Mouse (Mus musculus) midbrain, embryonic 12.5 days (tissue): ENCODE data around the gene Hs3st3a1. TPM values are rescaled to one million over a fixed set of nuclear protein-coding genes. Genes with fewer than 3 reads are reported as not detected.

Source experiments
- ATAC-seq: fragments of 200-750 bp; cut with Nextera tagmentation; 2 replicates; pipeline ENCODE4 v1.8.0; 2017; ENCODE audit warnings: low read depth, moderate TSS enrichment, moderate library complexity; ENCODE audit not compliant: low FRiP score
- H3K27ac ChIP-seq: fragments of 300-500 bp; sonication (generic); replicated peaks from 2 replicates; pipeline ENCODE4 v1.5.1; 2016; ENCODE audit warnings: mild to moderate bottlenecking
- H3K27me3 ChIP-seq: fragments of 300-500 bp; sonication (generic); 2 replicates; pipeline ENCODE4 v1.6.1; 2016; ENCODE audit warnings: mild to moderate bottlenecking
- H3K36me3 ChIP-seq: fragments of 300-500 bp; sonication (generic); 2 replicates; pipeline ENCODE4 v1.6.1; 2016
- H3K4me1 ChIP-seq: fragments of 300-500 bp; sonication (generic); 2 replicates; pipeline ENCODE4 v1.6.1; 2016
- H3K4me2 ChIP-seq: fragments of 300-500 bp; sonication (generic); replicated peaks from 2 replicates; pipeline ENCODE4 v1.6.1; 2016; ENCODE audit warnings: mild to moderate bottlenecking, moderate library complexity
- H3K4me3 ChIP-seq: fragments of 300-500 bp; sonication (generic); 2 replicates; pipeline ENCODE4 v1.5.1; 2016; ENCODE audit warnings: mild to moderate bottlenecking
- H3K9ac ChIP-seq: fragments of 300-500 bp; sonication (generic); replicated peaks from 2 replicates; pipeline ENCODE4 v1.6.1; 2016; ENCODE audit warnings: mild to moderate bottlenecking, moderate library complexity
- H3K9me3 ChIP-seq: fragments of 300-500 bp; sonication (generic); 2 replicates; pipeline ENCODE4 v1.6.1; 2016; ENCODE audit warnings: mild to moderate bottlenecking
- WGBS: fragments of 180-500 bp; shearing (Covaris S2); methylation state at CpG from one replicate; pipeline ENCODE4 v1.1.7; 2016; 5-methylcytosine and 5-hydroxymethylcytosine counted together
- polyA plus RNA-seq: library from polyadenylated mRNA; unstranded; fragments of >200 nt; fragmentation: Nextera tagmentation; extraction: Ambion mirVana; gene quantifications from 2 replicates; pipeline ENCODE4 v1.2.1, GENCODE M21; 2016

The Hs3st3a1 gene
- polyA plus RNA-seq, 1 experiment from 2014 or later, result 2.7 TPM

GRCm38 (mm10) chr11:64438909-64439308 is 3.8 kb downstream of the Hs3st3a1 start:
- H3K4me1 ChIP-seq, result peaks cover 23% of the 10 kb centered on the region
- 0 out of 2 replicates have a peak overlapping the region, but pooled peaks have one; percentile 2 for H3K4me3 ChIP-seq
- no peak for ATAC-seq
- H3K36me3 ChIP-seq, result no peaks in the 10 kb centered on the region
- H3K27me3 ChIP-seq, result peaks cover 24% of the 10 kb centered on the region
- no peak overlapping the region for H3K27ac ChIP-seq
- H3K9me3 ChIP-seq, result no peaks in the 10 kb centered on the region
- 25% methylated on average over 3 of the region's 3 CpGs for WGBS
- no peak overlapping the region for H3K9ac ChIP-seq
- peak overlapping the region; percentile 89 for H3K4me2 ChIP-seq

GRCm38 (mm10) chr11:64442119-64442518 is 7.0 kb downstream of the Hs3st3a1 start:
- H3K36me3 ChIP-seq, result no peaks in the 10 kb centered on the region
- no peak overlapping the region for H3K4me3 ChIP-seq
- no peaks in the 10 kb centered on the region for H3K9me3 ChIP-seq
- WGBS, result 34% methylated on average over 8 of the region's 8 CpGs
- peak overlapping the region; percentile 22; the same call in 1 of the 2 replicates for H3K4me2 ChIP-seq
- no peak overlapping the region for H3K27ac ChIP-seq
- H3K27me3 ChIP-seq, result peaks cover 24% of the 10 kb centered on the region
- H3K9ac ChIP-seq, result no peak overlapping the region
- 0 out of 2 replicates have a peak, but pooled peaks cover 6% of the 10 kb centered on the region for H3K4me1 ChIP-seq
- no peak for ATAC-seq

GRCm38 (mm10) chr11:64442701-64443100 is 7.6 kb downstream of the Hs3st3a1 start:
- 42% methylated on average over 3 of the region's 3 CpGs for WGBS
- no peak for ATAC-seq

GRCm38 (mm10) chr11:64445227-64445626 is 10.1 kb downstream of the Hs3st3a1 start:
- no peaks in the 10 kb centered on the region for H3K36me3 ChIP-seq
- peaks cover 16% of the 10 kb centered on the region; the same call in 1 of the 2 replicates for H3K27me3 ChIP-seq
- no peak overlapping the region for H3K4me3 ChIP-seq
- no peak for ATAC-seq
- H3K27ac ChIP-seq, result no peak overlapping the region
- no peaks in the 10 kb centered on the region for H3K9me3 ChIP-seq
- peaks cover 12% of the 10 kb centered on the region; the same call in 1 of the 2 replicates for H3K4me1 ChIP-seq
- H3K9ac ChIP-seq, result no peak overlapping the region
- no peak overlapping the region for H3K4me2 ChIP-seq
- 91% methylated on average over 1 of the region's 1 CpGs for WGBS

More at GRCm38 (mm10) chr11:64442701-64443100, 7.6 kb downstream of the Hs3st3a1 start:
- 0 out of 2 replicates have a peak, but pooled peaks cover 6% of the 10 kb centered on the region for H3K4me1 ChIP-seq
- H3K4me2 ChIP-seq, result no peak overlapping the region
- H3K27ac ChIP-seq, result no peak overlapping the region
- H3K4me3 ChIP-seq, result no peak overlapping the region
- H3K27me3 ChIP-seq, result peaks cover 23% of the 10 kb centered on the region
- no peaks in the 10 kb centered on the region for H3K36me3 ChIP-seq
- H3K9me3 ChIP-seq, result no peaks in the 10 kb centered on the region
- no peak overlapping the region for H3K9ac ChIP-seq

- Histone ChIP-seq H3K36me3 (no peaks in the 10 kb centered on the region), H3K4me1 (peaks cover 10% of the 10 kb centered on the region), H3K27ac (no peak overlapping the region), H3K27me3 (no peaks in the 10 kb centered on the region), H3K4me2 (no peak overlapping the region), H3K9ac (no peak overlapping the region), H3K9me3 (no peaks in the 10 kb centered on the region), H3K4me3 (no peak overlapping the region)
- no peak for ATAC-seq
- 79% methylated on average over 9 of the region's 9 CpGs for WGBS
Observed at GRCm38 (mm10) chr11:64448586-64449315, 13.6 kb downstream of the Hs3st3a1 start.

- Histone ChIP-seq H3K9me3 (no peaks in the 10 kb centered on the region), H3K27me3 (no peaks in the 10 kb centered on the region), H3K4me3 (no peak overlapping the region), H3K27ac (no peak overlapping the region), H3K9ac (no peak overlapping the region), H3K4me2 (no peak overlapping the region), H3K4me1 (no peaks in the 10 kb centered on the region), H3K36me3 (no peaks in the 10 kb centered on the region)
- ATAC-seq, result no peak
- 83% methylated on average over 3 of the region's 3 CpGs for WGBS
Observed at GRCm38 (mm10) chr11:64461746-64462145, 26.6 kb downstream of the Hs3st3a1 start.

GRCm38 (mm10) chr11:64468737-64469136 is 33.6 kb downstream of the Hs3st3a1 start:
- no peak for ATAC-seq
- H3K9ac ChIP-seq, result no peak overlapping the region
- H3K4me2 ChIP-seq, result no peak overlapping the region
- no peak overlapping the region for H3K27ac ChIP-seq
- 88% methylated on average over 4 of the region's 4 CpGs for WGBS
- 0 out of 2 replicates have a peak, but pooled peaks cover 4% of the 10 kb centered on the region for H3K27me3 ChIP-seq
- H3K36me3 ChIP-seq, result no peaks in the 10 kb centered on the region
- H3K4me3 ChIP-seq, result no peak overlapping the region
- no peaks in the 10 kb centered on the region for H3K9me3 ChIP-seq
- no peaks in the 10 kb centered on the region for H3K4me1 ChIP-seq

- ATAC-seq, result no peak
- H3K4me3 ChIP-seq, result no peak overlapping the region
- no peaks in the 10 kb centered on the region for H3K36me3 ChIP-seq
- H3K9me3 ChIP-seq, result no peaks in the 10 kb centered on the region
- no peak overlapping the region for H3K4me2 ChIP-seq
- no peak overlapping the region for H3K9ac ChIP-seq
- no peak overlapping the region for H3K27ac ChIP-seq
- no peaks in the 10 kb centered on the region for H3K4me1 ChIP-seq
- 0 out of 2 replicates have a peak, but pooled peaks cover 4% of the 10 kb centered on the region for H3K27me3 ChIP-seq
Observed at GRCm38 (mm10) chr11:64470689-64471088, 35.6 kb downstream of the Hs3st3a1 start.

- ATAC-seq, result no peak
- Histone ChIP-seq H3K9me3 (no peaks in the 10 kb centered on the region), H3K4me3 (no peak overlapping the region), H3K4me1 (no peaks in the 10 kb centered on the region), H3K4me2 (no peak overlapping the region), H3K27me3 (peaks cover 4% of the 10 kb centered on the region; the same call in 1 of the 2 replicates), H3K27ac (no peak overlapping the region), H3K9ac (no peak overlapping the region), H3K36me3 (no peaks in the 10 kb centered on the region)
- WGBS, result 90% methylated on average over 3 of the region's 3 CpGs
Observed at GRCm38 (mm10) chr11:64473679-64474078, 38.5 kb downstream of the Hs3st3a1 start.

GRCm38 (mm10) chr11:64481445-64481844 is 46.3 kb downstream of the Hs3st3a1 start:
- Histone ChIP-seq H3K9ac (no peak overlapping the region), H3K9me3 (no peaks in the 10 kb centered on the region), H3K27me3 (peaks cover 12% of the 10 kb centered on the region), H3K27ac (no peak overlapping the region), H3K4me3 (no peak overlapping the region), H3K4me2 (no peak overlapping the region), H3K36me3 (no peaks in the 10 kb centered on the region), H3K4me1 (peaks cover 4% of the 10 kb centered on the region; the same call in 1 of the 2 replicates)
- WGBS, result 89% methylated on average over 3 of the region's 3 CpGs
- ATAC-seq, result no peak

- Histone ChIP-seq H3K4me1 (peaks cover 21% of the 10 kb centered on the region), H3K9me3 (no peaks in the 10 kb centered on the region), H3K9ac (peak overlapping the region; percentile 24; the same call in 1 of the 2 replicates), H3K27ac (peak overlapping the region; percentile 60; the same call in 1 of the 2 replicates), H3K36me3 (no peaks in the 10 kb centered on the region), H3K4me3 (no peak overlapping the region), H3K27me3 (peaks cover 32% of the 10 kb centered on the region), H3K4me2 (peak overlapping the region; percentile 28; the same call in 1 of the 2 replicates)
- peak; percentile 60 for ATAC-seq
- 16% methylated on average over 9 of the region's 9 CpGs for WGBS
Observed at GRCm38 (mm10) chr11:64489587-64490433, 54.7 kb downstream of the Hs3st3a1 start.

GRCm38 (mm10) chr11:64494448-64494847 is 59.3 kb downstream of the Hs3st3a1 start:
- H3K36me3 ChIP-seq, result no peaks in the 10 kb centered on the region
- no peak overlapping the region for H3K4me2 ChIP-seq
- H3K4me3 ChIP-seq, result no peak overlapping the region
- no peaks in the 10 kb centered on the region for H3K27me3 ChIP-seq
- H3K27ac ChIP-seq, result no peak overlapping the region
- H3K9ac ChIP-seq, result no peak overlapping the region
- no peaks in the 10 kb centered on the region for H3K9me3 ChIP-seq
- H3K4me1 ChIP-seq, result peaks cover 10% of the 10 kb centered on the region
- ATAC-seq, result no peak
- WGBS, result 51% methylated on average over 2 of the region's 2 CpGs
